ENCODE assay signal across 8 mouse cellular contexts in the genomic region with DNA sequence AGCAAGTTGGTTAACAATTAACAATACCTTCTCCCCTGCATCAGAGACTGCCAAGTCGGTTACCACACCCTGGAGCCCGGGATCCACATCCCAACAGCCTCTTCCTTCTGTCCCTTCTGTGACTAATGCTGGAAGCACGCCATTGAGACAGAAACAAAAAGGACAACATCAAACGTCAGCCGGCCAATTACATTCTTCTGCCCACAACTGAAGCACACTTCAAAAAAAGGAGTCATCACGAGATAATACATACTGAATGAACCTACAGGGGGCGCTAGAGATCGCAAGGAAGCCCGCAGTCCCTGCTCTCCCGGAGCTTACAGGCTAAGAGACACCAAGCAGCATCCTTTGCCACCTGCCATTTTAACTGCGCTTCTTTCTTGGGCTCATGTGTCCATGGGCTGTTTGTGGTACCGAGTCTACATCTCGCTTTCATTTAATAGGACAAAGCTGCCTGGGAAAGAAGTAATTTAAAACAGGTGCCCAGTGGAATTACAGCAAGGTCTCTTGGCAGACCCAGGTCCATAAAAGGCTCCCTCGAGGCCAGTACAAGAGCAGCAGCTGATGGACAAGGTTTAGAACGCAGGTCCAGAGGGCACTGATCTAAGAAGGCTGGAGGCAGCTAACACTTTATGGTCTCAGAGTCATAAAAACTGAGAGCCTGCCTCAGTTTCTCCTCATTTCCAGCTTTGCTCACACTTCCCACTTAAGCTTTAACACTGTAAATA.
DNase-seq lines count a peak whose midpoint lies in the region; ATAC-seq and TF ChIP-seq lines count a peak whose summit lies in the region.

No protein-coding gene starts in this region.

- H3K27ac ChIP-seq in hindbrain, embryonic 11.5 days (ENCODE audit: low read depth, low read length), result no peak overlapping the region
- H3K27ac ChIP-seq in hindbrain, embryonic 16.5 days (ENCODE audit: low read depth, low read length), result no peak overlapping the region
- no peak overlapping the region for H3K27ac ChIP-seq in stomach, postnatal 0 days (replicated peaks)

- H3K27me3 ChIP-seq in hindbrain, embryonic 11.5 days (ENCODE audit: control insufficient read depth, insufficient read depth, low read length), result no peaks in the 10 kb centered on the region
- no peaks in the 10 kb centered on the region for H3K27me3 ChIP-seq in hindbrain, embryonic 16.5 days (replicated peaks; ENCODE audit: control insufficient read depth, insufficient read depth, low read length)
- no peaks in the 10 kb centered on the region for H3K27me3 ChIP-seq in stomach, postnatal 0 days (ENCODE audit: control insufficient read depth, insufficient read depth, low read length)

- H3K36me3 ChIP-seq in hindbrain, embryonic 11.5 days (ENCODE audit: control insufficient read depth, insufficient read depth, low read length), result no peaks in the 10 kb centered on the region
- H3K36me3 ChIP-seq in hindbrain, embryonic 16.5 days (ENCODE audit: control insufficient read depth, insufficient read depth, low read length), result no peaks in the 10 kb centered on the region
- no peaks in the 10 kb centered on the region for H3K36me3 ChIP-seq in stomach, postnatal 0 days (ENCODE audit: control insufficient read depth, insufficient read depth, low read length)

- no peak for ATAC-seq in hindbrain, embryonic 11.5 days (ENCODE audit: low FRiP score)
- no peak; the same call in 1 of the 2 replicates for ATAC-seq in hindbrain, embryonic 16.5 days
- no peak for ATAC-seq in stomach, postnatal 0 days (ENCODE audit: low FRiP score, low TSS enrichment)

- H3K4me3 ChIP-seq in hindbrain, embryonic 11.5 days (ENCODE audit: low read depth, low read length), result no peak overlapping the region
- no peak overlapping the region for H3K4me3 ChIP-seq in hindbrain, embryonic 16.5 days (ENCODE audit: low read length)
- H3K4me3 ChIP-seq in stomach, postnatal 0 days (ENCODE audit: low read depth, low read length), result no peak overlapping the region

- H3K9me3 ChIP-seq in hindbrain, embryonic 11.5 days (ENCODE audit: control insufficient read depth, low read length), result no peaks in the 10 kb centered on the region
- no peaks in the 10 kb centered on the region for H3K9me3 ChIP-seq in hindbrain, embryonic 16.5 days (ENCODE audit: control insufficient read depth, low read length)
- H3K9me3 ChIP-seq in stomach, postnatal 0 days (ENCODE audit: control insufficient read depth, low read length), result no peaks in the 10 kb centered on the region

- 64% methylated on average over 15 of the region's 15 CpGs for WGBS in hindbrain, embryonic 11.5 days
- 68% methylated on average over 15 of the region's 15 CpGs for WGBS in hindbrain, embryonic 16.5 days
- 65% methylated on average over 15 of the region's 15 CpGs for WGBS in stomach, postnatal 0 days

- peak; percentile 48 for DNase-seq in hindbrain, embryonic 11.5 days (ENCODE audit: low spot score)
- DNase-seq in CD4-positive helper T cell, adult 2 months (ENCODE audit: low read depth, low spot score), result peak; percentile 44
- peak; percentile 92 for DNase-seq in ZHBTc4 (ENCODE audit: low read depth, low spot score)
- peak; percentile 62 for DNase-seq in kidney, postnatal 10 days
- DNase-seq in stomach, postnatal 0 days (ENCODE audit: low spot score), result no peak
- no peak for DNase-seq in frontal cortex, postnatal 36 days (ENCODE audit: low spot score in 2 of 2)
- no peak for DNase-seq in right cerebral cortex, adult 18-20 months

- no peak overlapping the region for H3K4me2 ChIP-seq in hindbrain, embryonic 11.5 days (replicated peaks; ENCODE audit: low read depth, low read length)
- H3K4me2 ChIP-seq in hindbrain, embryonic 16.5 days (ENCODE audit: low read length), result no peak overlapping the region
- no peak overlapping the region for H3K4me2 ChIP-seq in stomach, postnatal 0 days (replicated peaks; ENCODE audit: low read depth)

- no peak for TF ChIP-seq EP300 in stomach, postnatal 0 days (optimal IDR thresholded peaks at IDR 0.05)

- no peaks in the 10 kb centered on the region for H3K4me1 ChIP-seq in hindbrain, embryonic 11.5 days (replicated peaks; ENCODE audit: control insufficient read depth, insufficient read depth, low read length)
- no peaks in the 10 kb centered on the region for H3K4me1 ChIP-seq in hindbrain, embryonic 16.5 days (ENCODE audit: control insufficient read depth, insufficient read depth, low read depth, low read length)
- no peaks in the 10 kb centered on the region for H3K4me1 ChIP-seq in stomach, postnatal 0 days (replicated peaks; ENCODE audit: control insufficient read depth, insufficient read depth)

- peak; percentile 60 for TF ChIP-seq CTCF in stomach, postnatal 0 days (IDR thresholded peaks at IDR 0.05; ENCODE audit: low read depth)

- H3K9ac ChIP-seq in hindbrain, embryonic 11.5 days (ENCODE audit: low read depth, low read length), result no peak overlapping the region
- no peak overlapping the region for H3K9ac ChIP-seq in hindbrain, embryonic 16.5 days (ENCODE audit: low read depth, low read length)
- H3K9ac ChIP-seq in stomach, postnatal 0 days (ENCODE audit: low read length), result no peak overlapping the region

Comparison
In these comparisons a context has a peak if more than half of its experiments do, and no peak if none do; other contexts are left out.
1. DNase-seq: peak in hindbrain, embryonic 11.5 days (single experiment), CD4-positive helper T cell, adult 2 months (single experiment), ZHBTc4 (single experiment) and kidney, postnatal 10 days (single experiment); none in stomach, postnatal 0 days (single experiment), frontal cortex, postnatal 36 days (0 of 2) and right cerebral cortex, adult 18-20 months (single experiment).